Mouse (Mus musculus) cerebellum, adult 11 months (tissue): ENCODE data around the gene Snrpe.

Experiments
- DNase-seq: peaks from one replicate; pipeline ENCODE4 v3.0.0; 2022

The Snrpe gene

DNA sequence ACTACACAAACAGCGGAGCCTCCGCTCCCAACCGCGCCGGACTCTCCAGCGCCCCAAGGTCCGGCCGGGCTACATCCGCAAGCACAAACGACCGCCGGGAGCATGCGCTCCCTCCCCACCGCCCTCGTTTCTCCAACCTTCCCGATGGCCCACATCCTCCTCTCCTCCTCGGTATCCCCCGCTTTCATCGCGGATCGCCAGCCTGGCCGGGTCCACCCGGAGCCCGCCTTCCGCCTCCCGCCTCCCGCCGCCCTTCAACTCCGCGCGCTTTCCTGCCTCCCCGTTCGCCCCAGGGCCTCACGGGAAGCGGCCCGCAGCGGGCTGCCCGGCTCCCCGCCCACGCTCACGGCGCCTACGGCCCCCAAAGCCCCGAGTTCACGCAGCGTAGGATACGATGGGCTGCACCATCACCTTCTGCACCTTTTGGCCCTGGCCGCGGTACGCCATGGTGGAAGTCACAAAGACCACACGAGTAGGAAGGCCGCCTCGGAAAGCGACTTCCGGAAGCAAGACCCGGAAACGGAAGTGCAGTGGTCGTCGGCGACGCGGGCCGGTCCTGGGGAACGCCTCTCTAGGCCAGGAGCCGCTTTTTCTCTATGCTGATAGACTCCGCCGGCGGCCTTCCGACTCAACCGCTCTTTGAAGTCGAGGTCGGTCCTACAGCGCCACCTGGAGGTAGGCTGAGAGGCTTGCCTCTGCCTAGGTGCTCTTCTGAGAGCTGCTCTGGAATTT lies at the start of gene Snrpe:
TSS of gene Snrpe (minus strand) at position 521 of the 732 bp plus-strand sequence.
- peak; percentile 94 for DNase-seq

DNA sequence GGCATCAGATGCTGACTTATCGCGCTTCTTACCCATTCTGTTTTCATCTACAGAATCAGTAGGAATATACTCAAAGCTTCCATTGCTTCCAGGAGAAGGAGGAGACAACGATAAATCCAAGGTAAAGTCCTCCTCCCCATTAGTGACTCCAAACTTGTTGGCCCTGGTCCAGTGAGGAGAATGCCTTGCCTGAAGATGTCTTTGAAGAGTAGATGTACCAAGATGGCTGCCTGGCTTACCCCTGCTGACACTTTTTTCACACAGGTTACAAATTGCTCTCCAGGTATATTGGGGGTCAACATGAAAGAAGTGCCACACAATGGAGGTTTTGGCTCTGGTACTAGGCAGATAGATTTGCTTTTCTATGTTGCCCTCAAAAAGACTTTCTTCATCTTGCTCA lies 48.8 kb upstream of the Snrpe start:
- no peak for DNase-seq

DNA sequence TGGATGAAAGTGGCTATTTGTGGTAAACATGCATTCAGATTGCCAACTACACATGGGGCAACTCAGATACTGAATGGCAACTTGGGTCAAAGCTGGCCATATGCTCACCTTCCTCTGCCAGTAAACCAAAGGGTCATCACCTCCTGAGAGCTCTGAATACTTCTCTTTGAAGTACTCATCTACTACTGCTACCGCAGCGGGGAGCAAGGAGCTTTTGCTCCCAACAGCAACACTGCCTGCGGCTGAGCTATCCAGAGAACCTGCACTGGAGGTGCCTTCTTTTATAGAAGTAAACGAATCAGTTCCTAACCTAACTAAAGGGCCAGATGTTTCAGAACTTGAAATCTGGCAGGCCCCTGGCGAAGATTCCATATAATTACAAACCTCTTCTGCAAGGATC lies 46.7 kb upstream of the Snrpe start:
- DNase-seq, result no peak

DNA sequence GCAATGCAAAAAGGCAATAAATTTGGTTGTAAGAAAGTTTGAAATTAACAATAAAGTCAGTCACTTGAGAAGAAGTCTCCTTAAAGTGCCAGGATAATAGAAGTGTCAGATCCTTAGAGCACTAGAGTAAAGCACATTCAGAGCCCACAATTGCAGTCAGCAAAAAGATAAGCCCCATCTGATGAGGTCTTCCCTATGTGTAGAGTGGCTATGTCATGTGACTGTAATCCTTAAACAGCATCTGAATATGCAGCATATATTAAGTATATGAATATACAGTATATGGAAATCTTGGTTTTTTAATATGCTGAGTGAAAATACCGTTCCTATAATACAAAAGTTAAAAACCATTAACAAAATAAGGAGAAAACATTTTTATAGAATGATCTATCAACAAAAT lies 42.9 kb upstream of the Snrpe start:
- no peak for DNase-seq

DNA sequence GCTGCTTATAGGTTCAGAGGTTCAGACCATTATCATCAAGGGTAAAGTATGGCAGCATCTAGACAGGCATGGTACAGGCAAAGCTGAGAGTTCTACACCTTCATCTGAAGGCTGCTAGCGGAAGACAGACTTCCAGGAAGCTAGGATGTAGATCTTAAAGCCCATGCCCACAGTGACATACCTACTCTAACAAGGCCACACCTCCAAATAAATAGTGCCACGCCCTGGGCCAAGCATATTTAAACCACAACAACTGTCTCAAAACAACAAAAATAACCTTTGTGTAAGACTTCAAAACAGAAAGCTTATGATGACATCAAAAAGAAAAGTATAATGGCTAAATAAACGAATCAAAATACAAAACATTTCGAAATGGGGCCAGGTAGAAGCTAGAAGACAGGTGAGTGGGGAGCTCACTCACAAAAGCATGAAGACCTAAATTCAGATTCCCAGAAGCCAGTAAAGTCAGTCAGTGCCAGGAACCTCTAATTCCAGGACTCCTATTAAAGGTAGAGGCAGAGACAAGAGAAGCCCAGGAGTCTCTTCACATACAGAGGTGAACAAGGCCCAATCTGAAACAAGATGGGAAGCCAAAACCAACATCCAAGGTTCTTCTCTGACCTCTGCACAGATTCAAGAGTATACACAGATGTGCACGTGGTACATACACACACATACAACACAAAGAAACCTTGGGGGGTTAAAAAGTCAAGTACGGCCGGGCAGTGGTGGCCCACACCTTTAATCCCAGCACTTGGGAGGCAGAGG lies 40.4 kb upstream of the Snrpe start:
- DNase-seq, result no peak

DNA sequence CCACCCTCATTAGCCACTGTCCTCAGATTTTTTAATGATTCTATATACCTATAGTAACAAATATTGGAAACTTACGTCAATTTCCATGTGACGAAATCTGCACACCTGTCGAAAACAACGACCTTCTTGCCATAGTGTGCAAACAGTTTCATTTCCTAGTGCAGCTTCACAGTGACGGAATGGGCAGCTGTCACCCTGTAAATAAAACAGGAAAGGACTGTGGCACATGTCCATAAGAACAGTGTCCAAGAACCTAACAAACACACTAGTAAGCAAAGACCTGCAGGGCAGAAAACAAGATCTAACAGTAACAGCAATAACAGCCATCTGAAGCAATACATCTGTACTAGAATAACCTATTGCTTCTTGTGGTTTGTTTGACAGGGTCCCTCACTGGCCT lies 35.6 kb upstream of the Snrpe start:
- DNase-seq, result no peak

DNA sequence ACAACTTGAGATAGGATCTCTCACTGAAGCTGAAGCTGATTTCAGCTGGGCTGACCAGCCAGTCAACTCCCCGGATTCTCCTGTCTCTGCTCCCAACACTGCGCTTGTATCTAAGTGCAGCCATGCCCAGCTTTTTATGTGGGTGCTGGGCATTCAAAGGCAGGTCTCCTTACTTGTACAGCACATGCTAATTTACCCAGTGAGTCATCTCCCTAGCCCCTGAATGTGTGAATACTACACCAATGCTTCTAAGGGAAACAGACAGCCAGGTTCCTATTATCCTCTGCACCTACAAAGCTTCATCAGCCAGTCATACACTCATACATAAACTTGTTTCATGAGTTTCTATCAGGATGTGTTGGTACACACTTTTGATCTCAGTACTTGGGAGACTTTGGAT lies 31.1 kb upstream of the Snrpe start:
- DNase-seq, result no peak

DNA sequence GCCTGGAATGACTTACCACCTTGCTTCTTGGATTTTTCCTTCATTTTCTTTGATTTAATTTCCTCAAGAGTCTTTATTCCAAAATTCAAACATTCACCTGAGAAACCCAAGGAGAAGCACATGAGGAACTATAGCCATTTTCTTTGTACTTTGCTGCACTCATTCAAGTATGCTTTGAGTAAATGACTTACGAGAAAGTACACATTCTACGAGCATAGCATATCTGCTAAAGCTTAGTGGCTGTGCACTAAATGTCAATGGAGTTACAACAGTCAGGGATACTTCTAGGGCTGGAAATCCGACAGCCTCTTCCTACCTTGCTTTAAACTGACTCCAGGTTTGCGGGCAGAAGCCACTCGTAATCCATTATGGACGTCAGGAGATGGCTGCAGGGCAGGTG lies 28.4 kb upstream of the Snrpe start:
- DNase-seq, result no peak

DNA sequence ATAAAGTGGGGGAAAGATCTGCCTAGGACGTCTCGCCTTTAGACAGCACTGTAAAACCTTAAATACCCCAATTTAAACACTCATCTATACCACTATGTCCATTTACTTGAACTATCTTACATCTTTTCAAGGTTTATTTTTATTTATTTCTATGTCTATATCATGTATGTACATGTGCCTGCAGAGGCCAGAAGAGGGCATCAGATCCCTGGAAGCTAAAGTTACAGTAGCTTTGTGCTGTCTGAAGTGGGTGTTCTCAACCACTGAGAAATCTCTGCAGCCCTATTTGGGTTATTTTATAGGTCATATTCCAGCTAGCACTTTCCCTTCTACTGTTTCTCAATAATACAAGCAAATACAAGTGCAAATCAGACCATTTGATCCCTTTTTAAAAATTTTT lies 22.1 kb upstream of the Snrpe start:
- no peak for DNase-seq

DNA sequence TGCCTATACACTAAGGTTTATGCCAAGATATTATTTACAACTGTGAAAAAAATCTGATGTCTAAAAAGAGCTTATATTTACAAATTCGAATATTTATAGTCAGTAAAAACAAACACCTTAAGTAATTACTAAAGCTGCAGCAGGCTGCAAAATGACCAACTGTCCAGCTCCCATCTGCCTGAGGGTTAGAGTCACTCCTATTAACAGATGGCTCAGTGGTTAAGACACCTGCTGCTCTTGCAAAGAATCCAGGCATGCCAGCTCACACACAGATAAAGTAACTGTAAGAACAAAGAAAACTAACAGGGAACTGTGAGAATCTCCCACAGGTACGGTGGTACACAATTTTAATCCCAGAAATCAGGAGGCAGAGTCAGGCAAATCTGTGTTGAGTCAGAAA lies 15.0 kb upstream of the Snrpe start:
- DNase-seq, result peak; percentile 27

DNA sequence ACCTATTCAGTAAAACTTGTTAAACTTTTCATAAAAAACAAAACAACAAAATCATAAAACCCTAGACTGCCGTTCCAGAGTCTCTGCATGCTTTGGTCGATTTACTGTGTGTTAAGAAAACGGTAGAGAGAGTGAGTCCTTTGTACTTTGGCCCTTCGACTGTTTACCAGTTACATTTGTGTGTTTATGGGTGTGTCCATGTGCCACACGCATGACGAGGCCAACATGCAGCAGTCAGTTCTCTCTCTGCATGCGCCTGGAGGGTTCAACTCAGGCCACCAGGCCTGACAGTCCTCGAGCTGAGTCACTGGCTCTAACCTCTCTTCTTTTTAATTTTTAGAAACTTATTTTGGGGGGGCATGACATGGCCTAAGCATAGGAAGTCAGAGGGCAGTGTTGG lies 8.2 kb upstream of the Snrpe start:
- DNase-seq, result no peak

DNA sequence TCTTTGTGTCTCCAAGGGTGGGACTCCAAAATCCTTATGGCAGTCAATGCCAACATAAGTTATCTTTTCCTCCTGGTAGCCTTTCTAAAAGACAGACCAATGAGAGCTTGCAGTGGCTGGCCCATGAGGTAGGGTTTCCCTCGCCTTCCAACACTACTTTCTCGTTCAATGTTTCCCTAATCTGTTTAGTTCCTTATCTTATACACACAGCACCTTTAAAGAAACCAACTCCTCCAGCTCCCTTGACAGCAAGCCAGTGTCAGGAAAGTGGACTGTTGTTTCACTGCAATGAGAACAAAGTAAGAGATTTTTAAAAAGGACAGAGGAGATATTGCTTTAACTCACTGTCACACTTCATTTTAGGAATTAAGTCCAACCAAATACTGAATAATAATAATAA lies 7.8 kb upstream of the Snrpe start:
- no peak for DNase-seq

DNA sequence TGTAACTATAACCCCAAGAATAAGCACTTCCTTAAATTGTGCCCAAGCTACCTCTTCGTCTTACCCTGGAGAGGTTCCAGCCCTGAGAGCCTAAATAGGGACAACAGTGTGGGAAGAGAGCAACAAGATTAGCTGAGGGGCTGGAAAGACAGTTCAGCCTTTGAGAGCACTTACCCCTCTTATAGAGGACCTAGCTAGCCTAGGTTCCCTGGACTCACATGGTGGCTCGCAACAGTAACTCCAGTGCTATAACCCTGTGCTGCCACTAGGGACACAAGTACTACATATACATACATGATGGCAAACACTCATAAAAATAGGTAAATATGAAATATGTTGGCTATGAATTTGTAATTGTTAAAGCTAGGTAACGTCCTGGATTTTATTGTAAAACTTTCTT lies 3.7 kb upstream of the Snrpe start:
- no peak for DNase-seq

DNA sequence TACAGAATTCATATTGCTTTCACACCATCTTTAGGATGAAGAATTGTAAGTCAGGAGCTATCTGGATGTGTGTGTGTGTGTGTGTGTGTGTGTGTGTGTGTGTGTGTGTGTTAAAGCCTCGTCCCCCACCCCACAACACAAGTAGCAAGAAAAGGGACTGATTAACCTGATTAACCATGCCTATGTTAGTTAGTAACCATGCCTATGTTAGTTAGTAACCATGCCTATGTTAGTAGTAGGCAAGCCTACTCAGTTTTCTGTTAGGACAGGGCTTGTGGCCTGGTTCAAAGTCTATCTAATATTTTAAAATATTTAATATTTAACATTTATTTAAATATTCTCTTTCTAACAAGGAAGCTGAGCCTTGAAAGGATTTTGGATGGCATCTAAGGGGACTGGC lies 1.3 kb upstream of the Snrpe start:
- no peak for DNase-seq

DNA sequence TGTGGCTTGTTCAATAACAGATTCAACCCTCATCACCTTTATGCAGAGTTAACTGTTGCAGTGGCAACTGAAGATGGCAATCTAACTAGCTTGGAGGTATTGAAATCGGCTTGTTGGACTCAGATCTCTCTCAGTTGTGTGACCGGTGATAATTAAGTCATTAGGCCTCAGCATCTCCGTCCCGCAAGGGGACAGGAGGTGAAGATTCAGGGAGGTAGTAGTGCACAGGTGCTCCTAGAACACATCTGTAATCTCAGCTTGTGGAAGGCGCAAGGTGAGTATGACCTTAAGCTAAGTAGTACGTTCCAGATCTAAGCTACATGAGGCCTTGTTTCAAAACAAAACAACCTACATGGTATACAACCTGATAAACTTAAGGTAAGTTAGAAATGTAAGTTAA lies 510 bp upstream of the Snrpe start:
- DNase-seq, result no peak

DNA sequence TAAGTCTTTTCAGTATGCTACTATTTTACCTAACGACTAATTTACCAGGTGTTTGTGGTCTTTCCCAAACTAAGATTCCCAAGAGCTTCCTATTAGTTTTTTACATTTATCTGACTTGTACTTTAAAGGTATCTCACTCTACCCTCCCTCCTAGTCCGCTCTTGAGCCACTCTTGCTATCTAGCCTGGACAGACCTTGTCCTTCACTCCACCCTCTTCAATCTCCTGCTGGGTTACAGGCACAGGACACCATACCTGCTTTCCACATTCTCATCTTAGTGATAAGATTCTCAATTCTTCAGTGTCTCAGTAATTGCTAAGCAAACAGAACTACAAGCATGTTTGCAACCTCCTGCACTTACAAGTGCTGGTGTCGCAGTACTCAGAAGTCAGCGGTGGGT lies 6.9 kb downstream of the Snrpe start:
- DNase-seq, result no peak

DNA sequence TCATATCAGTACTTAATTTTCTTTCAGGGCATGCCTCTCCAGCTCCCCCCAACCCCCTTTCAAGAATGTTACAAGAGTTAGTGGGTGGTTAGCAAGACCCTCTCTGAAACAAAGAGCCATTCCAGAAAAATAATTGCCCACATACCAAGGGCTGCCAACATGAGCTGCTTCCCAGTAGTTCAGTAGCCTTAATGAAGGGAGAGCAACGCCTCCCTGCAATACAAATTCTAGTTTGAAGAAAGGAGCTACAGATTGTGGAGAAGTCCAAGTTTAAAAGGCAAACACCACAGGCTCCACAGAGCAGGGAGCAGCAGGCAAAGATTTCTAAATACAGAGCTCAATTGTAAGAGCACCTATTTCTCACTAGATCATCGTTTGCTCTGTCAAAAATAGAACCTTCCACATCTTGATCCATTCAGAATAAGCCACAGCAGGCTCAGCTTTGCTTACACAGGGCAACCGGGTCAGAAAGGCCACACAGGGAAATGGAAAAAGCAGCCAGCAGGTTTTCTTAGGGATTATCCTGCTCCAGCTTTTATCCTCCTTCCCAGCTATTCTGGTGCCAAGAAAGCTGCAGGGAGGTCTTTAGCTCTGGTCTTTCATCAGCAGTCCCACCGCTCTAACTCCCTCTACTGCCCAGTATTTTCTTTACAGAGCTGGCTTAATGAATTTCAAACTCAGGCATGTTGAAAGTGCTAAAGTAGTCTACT lies 13.6 kb downstream of the Snrpe start:
- DNase-seq, result no peak

DNA sequence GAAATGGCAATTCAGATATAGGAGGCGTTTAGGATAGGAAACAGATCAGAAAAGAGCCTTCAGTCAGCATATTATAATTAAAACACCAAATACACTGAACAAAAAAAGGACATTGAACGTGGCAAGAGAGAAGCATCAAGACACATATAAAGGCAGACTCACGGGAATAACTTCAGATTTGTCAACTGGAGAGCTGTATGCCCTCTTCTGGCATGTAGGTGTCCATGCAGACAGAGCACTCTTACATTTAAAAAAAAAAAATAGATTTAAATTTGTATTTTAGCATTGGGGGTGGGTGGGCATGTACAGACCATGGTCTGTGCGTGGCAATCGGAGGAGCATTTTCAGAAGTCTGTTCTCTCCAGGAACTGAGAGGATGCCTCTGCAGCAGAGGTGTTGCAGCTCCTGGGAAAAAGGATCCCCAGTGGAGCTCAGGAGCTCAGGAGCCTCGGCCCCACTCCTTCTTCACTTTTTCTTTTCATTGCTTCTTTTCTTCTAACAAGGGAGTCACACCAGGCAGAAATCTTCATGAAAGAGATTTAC lies 24.0 kb downstream of the Snrpe start:
- DNase-seq, result no peak

DNA sequence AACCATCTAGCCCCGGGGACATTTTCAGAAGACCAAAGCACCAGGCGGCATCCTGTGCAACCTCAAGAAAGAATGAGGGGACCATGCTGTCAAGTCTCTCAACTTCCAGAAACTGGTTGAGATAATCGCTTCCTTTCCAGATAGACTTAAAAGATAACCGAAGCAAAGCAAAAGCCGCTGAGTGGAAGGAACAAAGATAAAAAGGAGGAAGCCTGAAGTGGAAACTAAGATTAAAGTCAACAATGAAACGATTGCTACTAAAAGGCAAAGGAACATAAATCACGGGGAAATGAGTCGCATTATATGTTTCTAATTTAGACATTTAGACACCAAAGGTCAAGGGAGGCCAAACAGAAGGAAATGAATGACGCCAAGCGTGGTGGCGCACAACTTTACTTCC lies 38.8 kb downstream of the Snrpe start:
- DNase-seq, result no peak
